Mouse (Mus musculus) CD4-positive, CD25-positive, alpha-beta regulatory T cell (primary cell): ENCODE data around the gene Olfr341. TPM values are rescaled to one million over a fixed set of nuclear protein-coding genes. Genes with fewer than 3 reads are reported as not detected.

Experiments
- polyA plus RNA-seq: library from polyadenylated mRNA; unstranded; fragments of 100-300 nt; shearing (Covaris generic); gene quantifications from one replicate; pipeline ENCODE4 v1.2.1, GENCODE M21; 2017

Gene Olfr341
- polyA plus RNA-seq: 0.05 TPM

GRCm38 (mm10) chr2:36482368-36482767 is at the start of gene Olfr341:
Olfr341 (minus strand) TSS chr2:36482468.

GRCm38 (mm10) chr2:36524698-36525097 is 42.4 kb upstream of the Olfr341 start, which contains the start of gene Olfr342:
Olfr342 (plus strand) TSS chr2:36524998.

GRCm38 (mm10) chr2:36452287-36452686 is 30.0 kb downstream of the Olfr341 start, which contains the start of gene Olfr340:
Olfr340 (plus strand) TSS chr2:36452587.

Other genes starting within 250 kb of the Olfr341 start
- 0.11 TPM for gene Olfr338, start 108.9 kb downstream of the Olfr341 start, polyA plus RNA-seq
- gene Olfr339, start 63.5 kb downstream of the Olfr341 start, polyA plus RNA-seq: 0.06 TPM
- gene Olfr340, start 29.9 kb downstream of the Olfr341 start, polyA plus RNA-seq: not detected
- not detected for gene Olfr342, start 42.5 kb upstream of the Olfr341 start, polyA plus RNA-seq
- not detected for gene Olfr344, start 84.2 kb upstream of the Olfr341 start, polyA plus RNA-seq
- not detected for gene Olfr345, start 157.6 kb upstream of the Olfr341 start, polyA plus RNA-seq
- not detected for gene Olfr346, start 203.3 kb upstream of the Olfr341 start, polyA plus RNA-seq
- gene Olfr347, start 249.4 kb upstream of the Olfr341 start, polyA plus RNA-seq: not detected